Mouse (Mus musculus): ENCODE results near the gene Zfp341. TPM values are rescaled to one million over a fixed set of nuclear protein-coding genes. Genes with fewer than 3 reads are reported as not detected.

Gene Zfp341
- 2.0 and 2.7 TPM in 2 replicates for polyA plus RNA-seq (2015; fragmentation: Nextera tagmentation; extraction: Ambion mirVana)

- Histone ChIP-seq H3K9me3 (no peaks in the 10 kb centered on the region), H3K36me3 (no peaks in the 10 kb centered on the region), H3K4me3 (peak within 1 kb of the TSS; percentile 67), H3K27me3 (no peaks in the 10 kb centered on the region), H3K9ac (peak within 1 kb of the TSS; percentile 75), H3K4me2 (peak within 1 kb of the TSS; percentile 78), H3K27ac (replicated peaks) (peak within 1 kb of the TSS; percentile 99), H3K4me1 (replicated peaks) (peaks cover 28% of the 10 kb centered on the region)
- peak; percentile 95 for ATAC-seq (ENCODE audit: low FRiP score, low read depth)
- WGBS: under 1% methylated on average over 83 of the region's 98 CpGs
Measured at GRCm38 (mm10) chr2:154613118-154614115, at the start of gene Zfp341, which contains the start of gene 4930519P11Rik. Gene Zfp341, plus strand, starts transcription at chr2:154613297. Gene 4930519P11Rik, minus strand, starts transcription at chr2:154613437.

DNA sequence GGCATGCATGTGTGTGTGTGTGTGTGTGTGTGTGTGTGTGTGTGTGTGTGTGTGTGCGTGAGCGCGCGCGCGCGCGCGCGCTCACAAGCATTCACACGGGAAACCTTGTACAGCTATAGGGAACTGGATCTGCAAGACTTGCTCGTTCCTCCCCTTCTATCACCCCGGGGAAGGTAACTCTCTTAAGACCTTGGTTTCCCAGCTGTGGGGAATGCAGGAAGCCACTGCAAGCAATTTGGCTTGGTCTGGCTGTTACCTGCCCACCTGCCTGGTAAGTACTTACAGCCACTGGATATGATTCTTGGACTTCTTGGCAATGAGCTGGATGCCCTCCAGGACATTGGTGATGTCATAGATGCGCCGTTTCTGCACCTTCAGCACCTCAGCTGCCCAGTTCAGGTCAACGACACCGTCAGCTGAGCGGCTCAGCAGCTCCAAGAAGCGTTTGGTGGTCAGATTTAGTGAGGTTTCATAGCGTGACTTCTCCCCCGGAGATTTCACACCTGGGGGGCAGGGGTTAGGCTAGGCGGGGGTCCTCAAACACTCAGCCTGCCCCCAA is 49.4 kb upstream of the Zfp341 start:
- Histone ChIP-seq H3K36me3 (no peaks in the 10 kb centered on the region), H3K9ac (no peak overlapping the region), H3K27ac (replicated peaks) (no peak overlapping the region), H3K9me3 (no peaks in the 10 kb centered on the region), H3K27me3 (no peaks in the 10 kb centered on the region), H3K4me3 (no peak overlapping the region), H3K4me1 (replicated peaks) (peaks cover 11% of the 10 kb centered on the region), H3K4me2 (no peak overlapping the region)
- no peak for ATAC-seq (ENCODE audit: low FRiP score, low read depth)
- 91% methylated on average over 21 of the region's 22 CpGs for WGBS

DNA sequence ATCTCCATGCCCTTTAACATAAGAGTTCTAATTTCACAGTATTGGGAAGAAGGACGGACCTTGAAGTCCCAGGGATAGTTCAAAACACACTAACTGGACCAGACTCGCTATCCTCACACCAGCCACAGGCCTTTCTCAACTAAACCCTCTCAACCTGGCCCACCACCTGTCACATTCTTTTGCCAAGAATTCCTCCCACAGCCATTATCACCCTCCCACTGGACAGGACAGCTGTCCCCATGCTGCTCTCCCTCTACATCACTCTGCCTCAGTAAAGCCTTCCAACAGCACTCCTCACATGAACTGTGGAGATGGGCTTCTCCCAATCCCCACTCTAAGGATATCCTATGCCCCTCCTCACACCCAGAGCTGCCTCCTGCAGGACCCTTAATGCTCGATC is 47.5 kb upstream of the Zfp341 start:
- H3K27ac ChIP-seq (replicated peaks): no peak overlapping the region
- H3K36me3 ChIP-seq: no peaks in the 10 kb centered on the region
- ATAC-seq (ENCODE audit: low FRiP score, low read depth): no peak
- WGBS: 73% methylated on average over 3 of the region's 3 CpGs
- H3K9me3 ChIP-seq: no peaks in the 10 kb centered on the region
- H3K9ac ChIP-seq: no peak overlapping the region
- H3K4me1 ChIP-seq (replicated peaks): peaks cover 15% of the 10 kb centered on the region
- H3K27me3 ChIP-seq: no peaks in the 10 kb centered on the region
- no peak overlapping the region for H3K4me2 ChIP-seq
- no peak overlapping the region for H3K4me3 ChIP-seq

DNA sequence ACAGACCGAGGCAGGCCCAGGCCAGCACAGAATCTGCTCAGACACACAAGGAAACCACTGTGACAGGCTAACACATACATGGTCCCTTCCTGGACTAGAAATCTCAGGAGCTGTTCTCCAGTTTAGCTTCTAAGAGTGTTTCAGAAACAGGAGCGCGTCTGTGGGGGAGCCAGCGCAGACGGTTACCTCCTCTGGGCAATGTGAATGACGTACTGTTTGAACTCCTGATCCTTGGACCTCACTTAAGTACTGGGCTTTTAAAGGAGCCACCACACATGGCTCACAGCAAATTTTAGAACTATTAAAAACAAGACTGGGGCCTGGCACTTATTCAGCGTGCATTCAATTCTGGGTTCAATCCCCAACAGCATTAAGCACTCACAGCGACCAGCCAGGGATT is 46.5 kb upstream of the Zfp341 start:
- no peak for ATAC-seq (ENCODE audit: low FRiP score, low read depth)
- Histone ChIP-seq H3K9me3 (no peaks in the 10 kb centered on the region), H3K27me3 (no peaks in the 10 kb centered on the region), H3K4me3 (no peak overlapping the region), H3K4me2 (0 out of 2 replicates have a peak overlapping the region, but pooled peaks have one; percentile 2), H3K9ac (no peak overlapping the region), H3K4me1 (replicated peaks) (peaks cover 19% of the 10 kb centered on the region), H3K36me3 (no peaks in the 10 kb centered on the region), H3K27ac (replicated peaks) (no peak overlapping the region)
- WGBS: 46% methylated on average over 8 of the region's 8 CpGs

GRCm38 (mm10) chr2:154567766-154568165 is 45.3 kb upstream of the Zfp341 start:
- H3K4me3 ChIP-seq: no peak overlapping the region
- H3K27ac ChIP-seq (replicated peaks): 0 out of 2 replicates have a peak overlapping the region, but pooled peaks have one; percentile 66
- H3K36me3 ChIP-seq: no peaks in the 10 kb centered on the region
- peak overlapping the region; percentile 94 for H3K4me2 ChIP-seq
- no peaks in the 10 kb centered on the region for H3K9me3 ChIP-seq
- ATAC-seq (ENCODE audit: low FRiP score, low read depth): no peak
- no peaks in the 10 kb centered on the region for H3K27me3 ChIP-seq
- no peak overlapping the region for H3K9ac ChIP-seq
- 64% methylated on average over 2 of the region's 2 CpGs for WGBS
- peaks cover 19% of the 10 kb centered on the region for H3K4me1 ChIP-seq (replicated peaks)

- Histone ChIP-seq H3K4me3 (peak overlapping the region; percentile 72), H3K27ac (replicated peaks) (peak overlapping the region; percentile 66), H3K9me3 (no peaks in the 10 kb centered on the region), H3K27me3 (no peaks in the 10 kb centered on the region), H3K36me3 (no peaks in the 10 kb centered on the region), H3K4me1 (replicated peaks) (peaks cover 19% of the 10 kb centered on the region), H3K9ac (peak overlapping the region; percentile 49), H3K4me2 (peak overlapping the region; percentile 94)
- no peak for ATAC-seq (ENCODE audit: low FRiP score, low read depth)
- WGBS: 15% methylated on average over 10 of the region's 10 CpGs
Measured at GRCm38 (mm10) chr2:154568329-154569070, 44.6 kb upstream of the Zfp341 start.

DNA sequence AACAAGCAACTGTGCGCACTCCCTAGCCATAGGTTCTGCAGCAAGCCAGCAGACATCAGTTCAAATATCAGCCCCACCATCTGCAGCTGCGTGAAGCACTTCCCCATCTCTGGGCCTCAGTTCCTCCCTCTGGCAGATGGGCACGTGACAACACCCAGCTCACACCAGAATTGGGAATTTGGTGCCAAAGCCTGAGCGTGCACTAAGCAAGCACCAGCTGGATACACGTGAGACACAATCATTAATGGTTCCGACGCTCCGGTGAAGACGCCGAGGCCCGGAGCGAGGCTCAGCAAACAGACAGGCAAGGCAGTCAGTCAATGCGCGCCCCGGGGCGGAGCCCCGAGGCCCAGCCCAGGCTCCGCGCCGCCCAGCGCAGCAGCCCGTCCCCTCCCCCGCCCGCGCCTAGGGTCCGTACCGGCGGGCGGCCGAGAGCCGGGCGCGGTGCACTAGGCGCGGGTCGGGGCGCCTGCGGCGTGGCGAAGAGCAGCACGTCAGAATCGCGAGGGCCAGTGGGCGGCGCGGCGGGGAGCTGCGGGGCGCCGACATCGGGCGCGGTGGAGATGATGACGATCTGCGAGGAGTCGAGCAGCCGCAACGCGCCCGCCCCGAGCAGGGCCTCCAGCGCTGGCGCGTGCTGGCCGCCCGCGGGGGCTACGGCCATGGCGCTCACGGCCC is 43.9 kb upstream of the Zfp341 start:
- H3K4me1 ChIP-seq (replicated peaks): peaks cover 19% of the 10 kb centered on the region
- H3K9ac ChIP-seq: peak overlapping the region; percentile 49
- H3K36me3 ChIP-seq: no peaks in the 10 kb centered on the region
- ATAC-seq (ENCODE audit: low FRiP score, low read depth): peak; percentile 51
- WGBS: under 1% methylated on average over 50 of the region's 70 CpGs
- H3K9me3 ChIP-seq: no peaks in the 10 kb centered on the region
- H3K4me3 ChIP-seq: peak overlapping the region; percentile 72
- H3K27me3 ChIP-seq: no peaks in the 10 kb centered on the region
- H3K4me2 ChIP-seq: peak overlapping the region; percentile 94
- H3K27ac ChIP-seq (replicated peaks): peak overlapping the region; percentile 66

DNA sequence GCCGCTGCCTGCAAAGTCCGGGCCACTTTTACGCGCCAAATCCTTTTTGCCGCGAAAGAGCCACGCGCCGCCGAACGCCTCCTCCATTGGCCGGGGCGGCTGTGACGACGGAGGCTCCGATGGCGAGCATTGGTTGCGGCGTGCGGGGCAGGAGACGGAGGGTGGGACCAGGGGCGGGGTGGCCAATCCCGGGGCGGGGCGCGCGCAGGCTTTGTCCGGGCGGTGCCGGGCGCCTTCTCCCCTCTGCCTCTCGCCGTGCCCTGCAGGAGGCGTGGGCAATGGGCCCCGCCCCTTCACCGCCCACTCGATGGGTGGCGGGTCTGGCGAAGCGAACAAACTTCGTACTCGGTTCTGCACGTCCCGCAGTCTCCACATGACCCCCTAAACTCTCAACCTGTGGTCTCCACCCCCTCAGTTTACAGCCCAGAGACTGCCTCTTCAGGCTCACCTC is 43.2 kb upstream of the Zfp341 start, which contains the start of gene E2f1:
Gene E2f1 (minus strand): TSS at position 57 of the 451 bp plus-strand sequence.
- peak within 1 kb of the TSS; percentile 66 for H3K27ac ChIP-seq (replicated peaks)
- H3K9ac ChIP-seq: peak within 1 kb of the TSS; percentile 49
- H3K4me1 ChIP-seq (replicated peaks): peaks cover 19% of the 10 kb centered on the region
- no peaks in the 10 kb centered on the region for H3K9me3 ChIP-seq
- peak; percentile 99 for ATAC-seq (ENCODE audit: low FRiP score, low read depth)
- H3K4me2 ChIP-seq: peak within 1 kb of the TSS; percentile 94
- 0% methylated on average over 33 of the region's 44 CpGs for WGBS
- no peaks in the 10 kb centered on the region for H3K36me3 ChIP-seq
- no peaks in the 10 kb centered on the region for H3K27me3 ChIP-seq
- H3K4me3 ChIP-seq: peak within 1 kb of the TSS; percentile 72

- Histone ChIP-seq H3K27ac (replicated peaks) (no peak overlapping the region), H3K27me3 (no peaks in the 10 kb centered on the region), H3K9me3 (no peaks in the 10 kb centered on the region), H3K9ac (no peak overlapping the region), H3K4me3 (no peak overlapping the region), H3K4me2 (peak overlapping the region; percentile 94), H3K36me3 (no peaks in the 10 kb centered on the region), H3K4me1 (replicated peaks) (peaks cover 19% of the 10 kb centered on the region)
- no peak for ATAC-seq (ENCODE audit: low FRiP score, low read depth)
- WGBS: 53% methylated on average over 4 of the region's 4 CpGs
Measured at GRCm38 (mm10) chr2:154570666-154571065, 42.4 kb upstream of the Zfp341 start.

GRCm38 (mm10) chr2:154571266-154571665 is 41.8 kb upstream of the Zfp341 start:
- H3K4me3 ChIP-seq: no peak overlapping the region
- H3K36me3 ChIP-seq: no peaks in the 10 kb centered on the region
- H3K9ac ChIP-seq: no peak overlapping the region
- H3K9me3 ChIP-seq: no peaks in the 10 kb centered on the region
- no peaks in the 10 kb centered on the region for H3K27me3 ChIP-seq
- H3K4me1 ChIP-seq (replicated peaks): peaks cover 19% of the 10 kb centered on the region
- no peak overlapping the region for H3K4me2 ChIP-seq
- no peak overlapping the region for H3K27ac ChIP-seq (replicated peaks)
- WGBS: 91% methylated on average over 4 of the region's 4 CpGs
- ATAC-seq (ENCODE audit: low FRiP score, low read depth): no peak

DNA sequence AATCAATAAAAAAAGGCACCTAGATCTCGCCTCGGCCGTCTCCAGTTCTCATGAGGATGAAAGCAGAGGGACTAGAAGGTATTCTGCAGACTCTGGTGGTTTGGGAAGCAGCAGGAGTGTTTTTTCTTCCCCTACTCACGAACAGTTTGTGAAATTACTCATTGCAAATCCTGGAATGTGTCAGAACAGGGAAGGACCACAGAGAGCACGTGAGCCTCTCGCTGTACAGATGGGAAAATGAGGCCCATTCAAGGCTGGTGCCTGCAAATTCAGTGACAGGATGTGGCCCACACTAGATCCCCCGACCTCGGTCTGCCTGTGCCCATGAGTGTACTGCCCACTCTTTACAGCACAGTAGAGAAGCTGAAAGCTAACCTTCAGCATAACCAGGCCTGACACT is 41.1 kb upstream of the Zfp341 start:
- Histone ChIP-seq H3K9me3 (no peaks in the 10 kb centered on the region), H3K4me1 (replicated peaks) (peaks cover 24% of the 10 kb centered on the region), H3K9ac (no peak overlapping the region), H3K4me3 (no peak overlapping the region), H3K27me3 (no peaks in the 10 kb centered on the region), H3K27ac (replicated peaks) (no peak overlapping the region), H3K36me3 (no peaks in the 10 kb centered on the region), H3K4me2 (no peak overlapping the region)
- no peak for ATAC-seq (ENCODE audit: low FRiP score, low read depth)
- 75% methylated on average over 8 of the region's 8 CpGs for WGBS

Data from hindbrain, embryonic 15.5 days (tissue).